Mouse (Mus musculus): ENCODE measurements around the gene Stap1. TPM values are rescaled to one million over a fixed set of nuclear protein-coding genes. Genes with fewer than 3 reads are reported as not detected.

Gene Stap1
- 0.09 TPM in 2 replicates for polyA plus RNA-seq (2021; fragmentation: Nextera tagmentation)
- long read RNA-seq, experiment 1, result 0 reads
- long read RNA-seq, experiment 2, result 0 reads

GRCm38 (mm10) chr5:86071538-86071937, at the start of gene Stap1:
Gene Stap1, plus strand, starts transcription at chr5:86071746.

GRCm38 (mm10) chr5:86065101-86065875, 6.3 kb upstream of the Stap1 start, which contains the start of gene Cenpc1:
Gene Cenpc1, minus strand, starts transcription at chr5:86065583.

Other genes starting within 250 kb of the Stap1 start
- 5.1 and 5.2 TPM in 2 replicates for gene Cenpc1, start 6.2 kb upstream of the Stap1 start, polyA plus RNA-seq (2021; fragmentation: Nextera tagmentation)
- gene Uba6, start 101.1 kb downstream of the Stap1 start, polyA plus RNA-seq (2021; fragmentation: Nextera tagmentation), result 1.6 and 2.0 TPM in 2 replicates
- gene Gnrhr, start 126.2 kb downstream of the Stap1 start, polyA plus RNA-seq (2021; fragmentation: Nextera tagmentation), result not detected in 2 replicates
- gene Tmprss11c, start 217.6 kb downstream of the Stap1 start, polyA plus RNA-seq (2021; fragmentation: Nextera tagmentation), result not detected in 2 replicates